In genomic region chr13:20174655-20175280, GRCm38 (mm10) we compare ENCODE assay signal across 11 mouse cellular contexts.
DNase-seq lines count a peak whose midpoint lies in the region; ATAC-seq and TF ChIP-seq lines count a peak whose summit lies in the region.
"Had no signal": no experiment of that assay in that cellular context is flagged by ENCODE, and none has a peak within 500 bp of the region (broad histone marks: within the 10 kb centered on the region; RNA-seq: fewer than 3 reads in every experiment).

No protein-coding gene starts in this region.

- intact Hi-C loops in heart, postnatal 10 days (cut with DNase I): loop anchor here (5.0 kb wide), 1 partner anchor 37 kb away; no protein-coding TSS in a partner anchor

- peak; percentile 52; the same call in 1 of the 2 replicates for ATAC-seq in heart, embryonic 11.5 days (replicated peaks; ENCODE audit: insufficient number of reproducible peaks, low FRiP score, low TSS enrichment)
- no peak; the same call in 1 of the 2 replicates for ATAC-seq in lung, embryonic 14.5 days (ENCODE audit: insufficient read depth)
- peak; percentile 27; the same call in 1 of the 2 replicates for ATAC-seq in heart, postnatal 0 days (ENCODE audit: insufficient read depth, low read depth)
- ATAC-seq in monocyte, adult 5-6 weeks (replicated peaks; ENCODE audit: insufficient number of reproducible peaks, low FRiP score, low TSS enrichment, poor library complexity, severe bottlenecking): no peak
- ATAC-seq: activated CD4-positive, CD25-positive, alpha-beta regulatory T cell, adult 4 months; forebrain, embryonic 15.5 days had no signal

- no peaks in the 10 kb centered on the region for H3K36me3 ChIP-seq in heart, embryonic 11.5 days (ENCODE audit: control insufficient read depth, insufficient read depth, low read length)
- no peaks in the 10 kb centered on the region for H3K36me3 ChIP-seq in lung, embryonic 14.5 days (ENCODE audit: insufficient read depth)
- H3K36me3 ChIP-seq in heart, postnatal 0 days (replicated peaks; ENCODE audit: control insufficient read depth, insufficient read depth, low read length): no peaks in the 10 kb centered on the region
- no peaks in the 10 kb centered on the region; the same call in 1 of the 2 replicates for H3K36me3 ChIP-seq in small intestine, adult 2 months (ENCODE audit: control insufficient read depth, insufficient read depth, low read length)
- H3K36me3 ChIP-seq: forebrain, embryonic 15.5 days had no signal

- peaks cover 10% of the 10 kb centered on the region; the same call in 1 of the 2 replicates for H3K4me1 ChIP-seq in heart, embryonic 11.5 days (ENCODE audit: control insufficient read depth, insufficient read depth, low read length)
- peaks cover 16% of the 10 kb centered on the region for H3K4me1 ChIP-seq in lung, embryonic 14.5 days (ENCODE audit: insufficient read depth)
- H3K4me1 ChIP-seq in heart, postnatal 0 days (ENCODE audit: control insufficient read depth, insufficient read depth): no peaks in the 10 kb centered on the region
- peaks cover 21% of the 10 kb centered on the region for H3K4me1 ChIP-seq in small intestine, adult 2 months (ENCODE audit: control insufficient read depth, insufficient read depth, insufficient read length, low read length)
- H3K4me1 ChIP-seq: forebrain, embryonic 15.5 days had no signal

- no peak for TF ChIP-seq EP300 in heart, postnatal 0 days (IDR thresholded peaks at IDR 0.05; ENCODE audit: low read depth)

- H3K4me2 ChIP-seq in heart, embryonic 11.5 days: no peak overlapping the region
- no peak overlapping the region for H3K4me2 ChIP-seq in lung, embryonic 14.5 days
- H3K4me2 ChIP-seq in heart, postnatal 0 days (ENCODE audit: low read depth, low read length): no peak overlapping the region
- H3K4me2 ChIP-seq: forebrain, embryonic 15.5 days had no signal

- WGBS in heart, embryonic 11.5 days (ENCODE audit: insufficient replicate concordance): 57% methylated on average over 3 of the region's 3 CpGs
- WGBS in lung, embryonic 14.5 days: 52% methylated on average over 3 of the region's 3 CpGs
- WGBS in heart, postnatal 0 days: 50% methylated on average over 3 of the region's 3 CpGs
- WGBS in small intestine, adult 2 months: 45% methylated on average over 3 of the region's 3 CpGs

- 0 out of 2 replicates have a peak overlapping the region, but pooled peaks have one; percentile 34 for H3K9ac ChIP-seq in heart, embryonic 11.5 days (ENCODE audit: low read depth, low read length)
- no peak overlapping the region for H3K9ac ChIP-seq in lung, embryonic 14.5 days
- no peak overlapping the region for H3K9ac ChIP-seq in heart, postnatal 0 days (replicated peaks; ENCODE audit: low read depth, low read length)
- H3K9ac ChIP-seq: forebrain, embryonic 15.5 days had no signal

- no peak for TF ChIP-seq CTCF in lung, embryonic 14.5 days (IDR thresholded peaks at IDR 0.05; ENCODE audit: low read depth)
- TF ChIP-seq CTCF in heart, postnatal 0 days (IDR thresholded peaks at IDR 0.05; ENCODE audit: low read depth): no peak
- no peak for TF ChIP-seq CTCF in small intestine, adult 2 months (IDR thresholded peaks at IDR 0.05; ENCODE audit: extremely low read depth, insufficient read length, insufficient replicate concordance, low read depth, low read length)

- DNase-seq in heart, postnatal 10 days: no peak
- DNase-seq in lung, embryonic 14.5 days: peak; percentile 29
- DNase-seq in lung, postnatal 10 days: no peak
- no peak for DNase-seq in heart, postnatal 0 days (ENCODE audit: low spot score)
- DNase-seq in adrenal gland, postnatal 14 days: no peak
- DNase-seq: right cerebral cortex, postnatal 25 days had no signal

- no peak for TF ChIP-seq POLR2A in small intestine, adult 2 months (IDR thresholded peaks at IDR 0.05; ENCODE audit: low read depth, low read length)

- H3K27me3 ChIP-seq in heart, embryonic 11.5 days (ENCODE audit: control insufficient read depth, insufficient read depth, low read length): no peaks in the 10 kb centered on the region
- no peaks in the 10 kb centered on the region for H3K27me3 ChIP-seq in lung, embryonic 14.5 days (ENCODE audit: insufficient read depth, low read length)
- H3K27me3 ChIP-seq in heart, postnatal 0 days (ENCODE audit: control insufficient read depth, insufficient read depth, low read length): no peaks in the 10 kb centered on the region
- no peaks in the 10 kb centered on the region for H3K27me3 ChIP-seq in small intestine, adult 2 months (ENCODE audit: control insufficient read depth, insufficient read depth, low read length)
- H3K27me3 ChIP-seq: forebrain, embryonic 15.5 days had no signal

- H3K4me3 ChIP-seq in heart, embryonic 11.5 days (ENCODE audit: low read depth, low read length): no peak overlapping the region
- H3K4me3 ChIP-seq in lung, embryonic 14.5 days (ENCODE audit: low read depth, low read length): no peak overlapping the region
- H3K4me3 ChIP-seq in heart, postnatal 0 days (ENCODE audit: low read depth, low read length): no peak overlapping the region
- no peak overlapping the region for H3K4me3 ChIP-seq in small intestine, adult 2 months (ENCODE audit: low read depth, low read length)
- H3K4me3 ChIP-seq: forebrain, embryonic 15.5 days had no signal

- H3K27ac ChIP-seq in heart, embryonic 11.5 days (ENCODE audit: low read depth, low read length): peak overlapping the region; percentile 91
- peak overlapping the region; percentile 87 for H3K27ac ChIP-seq in lung, embryonic 14.5 days (ENCODE audit: low read depth)
- H3K27ac ChIP-seq in heart, postnatal 0 days (ENCODE audit: low read depth): peak overlapping the region; percentile 83
- peak overlapping the region; percentile 68 for H3K27ac ChIP-seq in small intestine, adult 2 months (ENCODE audit: insufficient read depth, low read depth, low read length)
- H3K27ac ChIP-seq: forebrain, embryonic 15.5 days had no signal

- no peaks in the 10 kb centered on the region for H3K9me3 ChIP-seq in heart, embryonic 11.5 days (replicated peaks; ENCODE audit: control insufficient read depth, low read length)
- H3K9me3 ChIP-seq in lung, embryonic 14.5 days (ENCODE audit: low read depth, low read length): no peaks in the 10 kb centered on the region
- H3K9me3 ChIP-seq in heart, postnatal 0 days (replicated peaks; ENCODE audit: control insufficient read depth, low read length): no peaks in the 10 kb centered on the region
- H3K9me3 ChIP-seq: forebrain, embryonic 15.5 days had no signal

Comparison
In these comparisons a context has a peak if more than half of its experiments do, and no peak if none do; other contexts are left out.
1. ATAC-seq: peak in heart, embryonic 11.5 days (single experiment) and heart, postnatal 0 days (single experiment); none in lung, embryonic 14.5 days (single experiment) and monocyte, adult 5-6 weeks (single experiment).
2. Peak in every context shown above with its lines, with median percentiles within 50 percentile points of each other: H3K27ac ChIP-seq.